Mouse (Mus musculus): Measurements from ENCODE around the gene Aimp1. TPM values are rescaled to one million over a fixed set of nuclear protein-coding genes. Genes with fewer than 3 reads are reported as not detected.

The Aimp1 gene
- polyA plus RNA-seq, 1 experiment, result 127 TPM

- Histone ChIP-seq H3K27ac (ENCODE audit: insufficient read depth, low read length) (no peak overlapping the region), H3K4me1 (ENCODE audit: control insufficient read depth, insufficient read depth, low read length) (no peaks in the 10 kb centered on the region), H3K4me3 (ENCODE audit: insufficient read depth, low read length) (no peak overlapping the region)
- no peak for TF ChIP-seq CTCF (IDR thresholded peaks at IDR 0.05; ENCODE audit: borderline replicate concordance, insufficient read depth, low read length)
- TF ChIP-seq POLR2A (IDR thresholded peaks at IDR 0.05; ENCODE audit: low read depth, low read length), result no peak
Observed at GRCm38 (mm10) chr3:132653959-132654358, 30.2 kb downstream of the Aimp1 start.

- no peak overlapping the region for H3K4me3 ChIP-seq (ENCODE audit: insufficient read depth, low read length)
- no peaks in the 10 kb centered on the region for H3K4me1 ChIP-seq (ENCODE audit: control insufficient read depth, insufficient read depth, low read length)
- no peak overlapping the region for H3K27ac ChIP-seq (ENCODE audit: insufficient read depth, low read length)
- no peak for TF ChIP-seq CTCF (IDR thresholded peaks at IDR 0.05; ENCODE audit: borderline replicate concordance, insufficient read depth, low read length)
- no peak for TF ChIP-seq POLR2A (IDR thresholded peaks at IDR 0.05; ENCODE audit: low read depth, low read length)
Observed at GRCm38 (mm10) chr3:132651776-132652175, 32.4 kb downstream of the Aimp1 start.

GRCm38 (mm10) chr3:132650191-132650590, 34.0 kb downstream of the Aimp1 start:
- Histone ChIP-seq H3K4me1 (ENCODE audit: control insufficient read depth, insufficient read depth, low read length) (no peaks in the 10 kb centered on the region), H3K4me3 (ENCODE audit: insufficient read depth, low read length) (no peak overlapping the region), H3K27ac (ENCODE audit: insufficient read depth, low read length) (no peak overlapping the region)
- TF ChIP-seq POLR2A (IDR thresholded peaks at IDR 0.05; ENCODE audit: low read depth, low read length) (no peak), CTCF (IDR thresholded peaks at IDR 0.05; ENCODE audit: borderline replicate concordance, insufficient read depth, low read length) (no peak)

GRCm38 (mm10) chr3:132649368-132649767, 34.8 kb downstream of the Aimp1 start:
- TF ChIP-seq POLR2A (IDR thresholded peaks at IDR 0.05; ENCODE audit: low read depth, low read length), result no peak
- no peak for TF ChIP-seq CTCF (IDR thresholded peaks at IDR 0.05; ENCODE audit: borderline replicate concordance, insufficient read depth, low read length)
- Histone ChIP-seq H3K27ac (ENCODE audit: insufficient read depth, low read length) (no peak overlapping the region), H3K4me3 (ENCODE audit: insufficient read depth, low read length) (no peak overlapping the region), H3K4me1 (ENCODE audit: control insufficient read depth, insufficient read depth, low read length) (no peaks in the 10 kb centered on the region)

GRCm38 (mm10) chr3:132646814-132647213, 37.4 kb downstream of the Aimp1 start:
- Histone ChIP-seq H3K4me3 (ENCODE audit: insufficient read depth, low read length) (no peak overlapping the region), H3K27ac (ENCODE audit: insufficient read depth, low read length) (no peak overlapping the region), H3K4me1 (ENCODE audit: control insufficient read depth, insufficient read depth, low read length) (no peaks in the 10 kb centered on the region)
- TF ChIP-seq POLR2A (IDR thresholded peaks at IDR 0.05; ENCODE audit: low read depth, low read length) (no peak), CTCF (IDR thresholded peaks at IDR 0.05; ENCODE audit: borderline replicate concordance, insufficient read depth, low read length) (no peak)

GRCm38 (mm10) chr3:132644071-132644470, 40.1 kb downstream of the Aimp1 start:
- Histone ChIP-seq H3K4me3 (ENCODE audit: insufficient read depth, low read length) (no peak overlapping the region), H3K27ac (ENCODE audit: insufficient read depth, low read length) (no peak overlapping the region), H3K4me1 (ENCODE audit: control insufficient read depth, insufficient read depth, low read length) (no peaks in the 10 kb centered on the region)
- TF ChIP-seq POLR2A (IDR thresholded peaks at IDR 0.05; ENCODE audit: low read depth, low read length), result no peak
- TF ChIP-seq CTCF (IDR thresholded peaks at IDR 0.05; ENCODE audit: borderline replicate concordance, insufficient read depth, low read length), result no peak

- TF ChIP-seq POLR2A (IDR thresholded peaks at IDR 0.05; ENCODE audit: low read depth, low read length) (no peak), CTCF (IDR thresholded peaks at IDR 0.05; ENCODE audit: borderline replicate concordance, insufficient read depth, low read length) (no peak)
- Histone ChIP-seq H3K27ac (ENCODE audit: insufficient read depth, low read length) (no peak overlapping the region), H3K4me1 (ENCODE audit: control insufficient read depth, insufficient read depth, low read length) (no peaks in the 10 kb centered on the region), H3K4me3 (ENCODE audit: insufficient read depth, low read length) (no peak overlapping the region)
Observed at GRCm38 (mm10) chr3:132637080-132637479, 47.1 kb downstream of the Aimp1 start.

GRCm38 (mm10) chr3:132633261-132633660, 50.9 kb downstream of the Aimp1 start:
- TF ChIP-seq POLR2A (IDR thresholded peaks at IDR 0.05; ENCODE audit: low read depth, low read length), result no peak
- no peak for TF ChIP-seq CTCF (IDR thresholded peaks at IDR 0.05; ENCODE audit: borderline replicate concordance, insufficient read depth, low read length)
- Histone ChIP-seq H3K27ac (ENCODE audit: insufficient read depth, low read length) (no peak overlapping the region), H3K4me3 (ENCODE audit: insufficient read depth, low read length) (no peak overlapping the region), H3K4me1 (ENCODE audit: control insufficient read depth, insufficient read depth, low read length) (no peaks in the 10 kb centered on the region)

- Histone ChIP-seq H3K4me3 (ENCODE audit: insufficient read depth, low read length) (no peak within 1 kb of the TSS), H3K4me1 (ENCODE audit: control insufficient read depth, insufficient read depth, low read length) (no peaks in the 10 kb centered on the region), H3K27ac (ENCODE audit: insufficient read depth, low read length) (no peak within 1 kb of the TSS)
- no peak for TF ChIP-seq CTCF (IDR thresholded peaks at IDR 0.05; ENCODE audit: borderline replicate concordance, insufficient read depth, low read length)
- TF ChIP-seq POLR2A (IDR thresholded peaks at IDR 0.05; ENCODE audit: low read depth, low read length), result no peak
Observed at GRCm38 (mm10) chr3:132629601-132630239, 54.5 kb downstream of the Aimp1 start, which contains the start of gene Gimd1. Gene Gimd1, plus strand, starts transcription at chr3:132629820.

GRCm38 (mm10) chr3:132628741-132629140, 55.4 kb downstream of the Aimp1 start:
- TF ChIP-seq POLR2A (IDR thresholded peaks at IDR 0.05; ENCODE audit: low read depth, low read length) (no peak), CTCF (IDR thresholded peaks at IDR 0.05; ENCODE audit: borderline replicate concordance, insufficient read depth, low read length) (no peak)
- no peaks in the 10 kb centered on the region for H3K4me1 ChIP-seq (ENCODE audit: control insufficient read depth, insufficient read depth, low read length)
- H3K4me3 ChIP-seq (ENCODE audit: insufficient read depth, low read length), result no peak overlapping the region
- no peak overlapping the region for H3K27ac ChIP-seq (ENCODE audit: insufficient read depth, low read length)

Other genes with a start within 250 kb of the Aimp1 start
- not detected in 2 replicates for gene Gimd1, start 54.5 kb downstream of the Aimp1 start, polyA plus RNA-seq (2011; ENCODE audit: insufficient read length, low read depth, missing spikeins)
- 14.9 and 20.2 TPM in 2 replicates for gene Tbck, start 226 bp downstream of the Aimp1 start, polyA plus RNA-seq (2011; ENCODE audit: insufficient read length, low read depth, missing spikeins)